Mouse (Mus musculus) heart, postnatal 25 days (tissue): ENCODE data around the gene Lgi4. TPM values are rescaled to one million over a fixed set of nuclear protein-coding genes. Genes with fewer than 3 reads are reported as not detected.

Experiments used
- DNase-seq: peaks from one replicate; pipeline ENCODE4 v3.0.0; 2022; ENCODE audit warnings: low spot score
- intact Hi-C: fragments of 180-260 bp; cut with DNase I; formaldehyde crosslinking; loops from one replicate; pipeline ENCODE4 v1.15.1; 2025
- total RNA-seq, 2 experiments: library from RNA; stranded (reverse); gene quantifications; 2 replicates each; pipeline ENCODE4 v1.2.3; 2021

The Lgi4 gene
- total RNA-seq, 2 experiments from 2014 or later: 2.6 to 4.8 TPM

DNA sequence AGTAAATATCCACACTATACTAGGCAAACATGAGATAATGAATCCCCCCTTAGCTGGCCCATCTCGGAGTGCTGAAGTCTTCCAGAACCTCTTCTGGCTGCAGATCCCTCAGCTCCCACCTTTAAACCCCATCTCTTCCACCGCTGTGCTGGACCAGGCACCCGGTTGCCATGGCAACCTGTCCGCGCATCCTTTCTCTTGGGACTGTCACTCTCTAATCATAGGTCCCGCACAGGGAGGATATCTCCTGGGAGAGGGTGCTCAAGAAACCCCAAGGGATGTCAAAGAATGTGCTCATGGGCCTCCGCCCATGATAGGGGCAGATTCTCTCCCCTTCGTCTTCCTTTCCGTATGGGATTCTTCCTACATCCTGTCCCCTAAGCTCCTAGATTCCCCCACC, 8.2 kb upstream of the Lgi4 start:
- DNase-seq: no peak
- intact Hi-C loops: loop anchor here (5.0 kb wide), 1 partner anchor 79 kb away; the partner anchor contains the start of genes Fam187b and Lsr

DNA sequence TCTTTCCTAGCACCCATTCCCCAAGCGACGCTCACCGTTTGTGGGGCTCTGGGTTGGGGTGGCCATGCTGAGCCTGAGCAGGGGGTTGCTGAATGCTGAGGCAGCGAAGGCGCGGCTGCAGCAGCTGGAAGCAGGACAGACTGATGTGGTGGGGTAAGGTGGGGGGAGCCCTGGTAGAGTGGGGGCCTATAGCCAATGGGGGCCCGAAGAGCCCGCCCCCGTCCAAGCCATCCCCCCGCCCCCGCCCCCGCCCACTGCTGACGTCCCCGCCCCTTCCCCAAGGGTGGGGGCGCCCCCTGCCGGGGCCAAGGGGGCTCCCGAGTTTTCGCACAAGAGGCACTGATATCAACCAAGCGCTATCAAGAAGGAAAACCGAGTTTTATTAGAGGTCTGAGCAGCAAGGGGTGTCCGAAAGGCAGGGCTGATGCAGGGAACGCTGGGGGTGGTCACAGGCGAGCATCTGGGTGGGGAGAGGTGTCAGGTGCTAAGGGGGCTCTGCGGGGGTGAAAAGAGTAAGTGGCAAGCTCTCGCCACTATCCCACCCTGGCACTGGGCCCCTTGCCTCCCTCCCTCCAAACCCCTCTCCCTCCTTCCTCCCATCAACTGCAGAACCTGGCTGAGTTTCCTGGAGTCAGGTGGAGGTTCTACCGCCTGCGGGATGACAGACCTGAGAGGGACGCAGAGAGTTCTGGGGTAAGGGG, 7.7 kb upstream of the Lgi4 start, which contains the start of gene Fxyd7:
Fxyd7 (minus strand) TSS at position 147 of the 701 bp plus-strand sequence.
- intact Hi-C loops: loop anchor here (5.0 kb wide), 1 partner anchor 79 kb away; the partner anchor contains the start of genes Fam187b and Lsr
- DNase-seq: no peak

DNA sequence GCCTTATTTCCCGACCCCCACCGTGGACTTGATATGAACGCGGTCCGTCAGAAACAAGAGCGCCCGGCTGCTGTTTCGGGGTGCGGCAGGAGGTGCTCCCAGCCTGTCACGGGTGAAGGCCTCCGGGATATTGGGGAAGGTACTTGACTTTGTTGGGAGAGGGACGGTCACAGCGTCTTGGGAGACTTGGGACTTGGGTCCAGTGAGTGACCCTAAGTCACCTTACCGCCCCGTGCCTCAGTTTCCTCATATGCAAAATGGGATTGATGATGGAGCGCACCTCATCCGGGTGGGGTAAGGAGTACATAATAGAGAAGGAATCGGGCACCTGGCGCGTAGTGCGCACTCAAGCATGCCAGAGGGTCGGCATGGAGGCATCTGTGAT, 6.9 kb upstream of the Lgi4 start:
- DNase-seq: no peak
- intact Hi-C loops: loop anchor here (5.0 kb wide), 1 partner anchor 80 kb away; the partner anchor contains the start of genes Fam187b and Lsr

DNA sequence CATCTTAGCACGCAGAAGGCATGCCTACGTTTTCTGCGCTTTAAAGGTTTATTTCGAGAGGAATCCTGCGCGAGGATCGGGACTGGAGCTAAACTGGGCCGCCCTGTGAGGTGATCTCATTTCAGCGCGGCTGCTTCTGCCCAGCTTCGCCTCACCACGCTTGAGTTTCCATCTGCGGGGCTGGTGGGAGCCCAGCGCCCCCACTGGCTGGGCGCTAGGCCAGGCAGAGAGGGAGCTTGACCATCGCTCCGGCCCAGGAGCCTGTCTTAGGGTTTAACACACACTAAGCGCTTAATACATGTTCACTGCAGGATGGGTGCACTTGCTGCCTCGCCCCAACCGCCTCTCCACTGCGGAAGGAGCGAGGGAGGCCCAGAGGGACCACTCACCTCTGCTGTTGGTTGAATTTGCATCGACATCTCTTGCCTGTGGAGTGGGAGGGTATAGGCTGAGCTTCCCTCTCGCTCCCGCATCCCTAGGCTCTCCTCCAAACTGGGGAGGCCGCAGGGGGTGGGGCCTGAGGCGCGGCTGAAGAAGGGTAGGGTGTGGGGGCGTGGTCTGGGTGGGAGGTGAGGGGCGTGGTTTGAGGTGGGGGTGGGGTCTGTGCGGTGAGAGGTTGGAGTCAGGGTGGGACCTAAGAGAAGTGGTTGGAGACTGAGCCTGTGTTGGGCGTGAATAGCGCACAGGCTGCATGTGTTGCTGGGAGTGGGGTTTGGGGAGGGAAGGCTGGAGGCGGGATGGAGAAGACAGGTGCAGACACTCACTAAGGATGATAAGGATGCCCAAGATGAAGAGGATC, 6.3 kb upstream of the Lgi4 start:
- intact Hi-C loops: loop anchor here (5.0 kb wide), 1 partner anchor 81 kb away; the partner anchor contains the start of genes Fam187b and Lsr
- no peak for DNase-seq

DNA sequence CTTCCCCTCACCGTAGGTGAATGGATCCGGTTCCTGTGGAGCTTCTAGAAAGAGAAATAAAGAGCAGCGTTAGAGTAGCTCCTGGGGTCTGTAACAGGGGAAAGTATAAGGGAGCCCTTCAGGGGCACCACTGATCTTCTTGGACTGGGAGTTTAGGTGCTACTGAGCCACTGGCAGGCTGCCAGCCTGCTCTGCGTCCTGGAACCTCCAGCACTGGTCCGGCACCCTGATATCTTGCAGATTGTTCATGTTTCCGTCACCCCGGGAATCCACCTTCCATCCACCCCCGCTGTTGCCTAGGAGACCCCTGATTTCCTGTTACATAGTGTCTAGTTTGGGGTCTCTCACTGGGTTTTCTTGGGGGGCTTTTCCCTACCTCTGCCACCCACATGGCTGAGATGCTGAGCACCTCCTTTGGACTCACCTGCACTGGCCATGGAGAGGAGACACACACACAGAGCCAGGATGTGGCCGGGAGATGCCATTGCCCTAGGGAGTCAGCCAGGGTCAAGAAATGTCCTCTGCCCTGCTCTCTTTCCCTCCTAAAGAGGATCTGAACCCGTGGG, 5.2 kb upstream of the Lgi4 start:
- intact Hi-C loops: loop anchor here (5.0 kb wide), 1 partner anchor 82 kb away; the partner anchor contains the start of genes Fam187b and Lsr
- DNase-seq: no peak

DNA sequence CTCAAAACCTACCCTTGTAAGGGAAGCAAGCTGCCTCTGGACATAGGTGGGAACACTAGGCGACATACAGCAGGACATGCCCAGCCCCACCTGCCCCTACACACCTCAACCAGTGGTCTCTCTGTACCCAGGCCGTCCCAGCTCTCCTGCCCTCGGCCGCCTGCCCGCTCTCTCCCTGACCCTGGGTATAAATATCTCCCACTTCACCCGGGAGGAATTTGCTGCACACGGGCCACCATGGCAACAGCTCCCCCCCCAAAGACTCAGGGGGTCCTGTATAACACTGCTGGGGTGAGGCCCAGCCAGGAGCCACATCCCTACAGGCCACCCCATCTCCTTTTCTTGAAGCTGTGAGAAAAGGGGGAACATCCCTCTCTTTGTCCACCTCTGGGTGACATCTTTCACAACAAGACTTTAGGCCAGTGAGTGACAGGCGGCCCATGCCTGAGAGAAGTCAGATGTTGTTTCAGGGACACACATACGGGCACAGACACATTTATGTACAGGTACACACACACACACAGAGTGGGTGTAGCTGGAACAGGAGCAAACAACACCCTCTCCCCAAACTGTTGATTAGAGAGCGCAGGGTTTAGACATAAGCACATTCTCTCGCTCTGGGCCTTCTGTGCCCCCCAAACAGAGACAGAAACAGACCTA, 4.4 kb upstream of the Lgi4 start:
- no peak for DNase-seq
- intact Hi-C loops: loop anchor here (5.0 kb wide), 1 partner anchor 82 kb away; the partner anchor contains the start of genes Fam187b and Lsr

DNA sequence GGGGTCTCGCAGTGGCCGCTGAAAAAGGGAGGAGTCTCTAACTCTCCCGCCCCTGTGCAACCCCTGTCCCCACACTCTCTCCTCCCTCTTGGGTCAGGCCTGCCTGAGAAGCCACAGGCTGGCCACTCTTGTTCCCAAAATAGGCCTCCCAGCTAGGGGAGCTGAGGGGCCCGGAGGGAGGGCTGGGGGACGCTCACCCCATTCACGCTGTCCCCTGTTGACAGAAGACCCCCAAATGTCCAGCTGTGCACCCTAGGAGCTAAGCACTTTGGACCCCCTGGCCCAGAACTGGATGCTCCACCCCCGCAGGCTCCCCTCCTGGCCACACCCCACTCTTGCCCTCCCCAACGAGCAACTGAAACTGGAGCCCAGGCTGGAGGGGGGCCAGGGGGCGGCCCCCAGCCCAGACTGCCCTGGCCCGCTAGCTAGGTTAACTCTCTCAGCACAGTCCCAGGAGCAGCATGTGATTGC, 3.8 kb upstream of the Lgi4 start:
- intact Hi-C loops: no loop called here
- peak; percentile 86 for DNase-seq

DNA sequence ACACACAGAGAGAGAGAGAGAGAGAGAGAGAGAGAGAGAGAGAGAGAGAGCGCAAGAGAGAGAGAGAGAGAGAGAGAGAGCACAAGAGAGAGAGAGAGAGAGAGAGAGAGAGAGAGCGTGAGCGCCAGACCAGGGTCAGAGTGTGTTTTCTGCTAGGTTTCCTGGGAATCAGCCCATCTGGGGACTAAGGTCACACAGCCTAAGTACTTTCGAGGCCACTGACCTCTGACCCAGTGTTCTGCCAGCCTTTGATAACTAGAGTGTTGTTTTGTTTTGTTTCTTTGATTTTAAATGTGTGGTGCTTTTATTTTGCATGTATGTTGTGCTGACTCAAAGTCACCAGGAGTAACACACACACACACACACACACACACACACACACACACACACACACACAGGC, 3.3 kb upstream of the Lgi4 start:
- no peak for DNase-seq
- intact Hi-C loops: no loop called here

DNA sequence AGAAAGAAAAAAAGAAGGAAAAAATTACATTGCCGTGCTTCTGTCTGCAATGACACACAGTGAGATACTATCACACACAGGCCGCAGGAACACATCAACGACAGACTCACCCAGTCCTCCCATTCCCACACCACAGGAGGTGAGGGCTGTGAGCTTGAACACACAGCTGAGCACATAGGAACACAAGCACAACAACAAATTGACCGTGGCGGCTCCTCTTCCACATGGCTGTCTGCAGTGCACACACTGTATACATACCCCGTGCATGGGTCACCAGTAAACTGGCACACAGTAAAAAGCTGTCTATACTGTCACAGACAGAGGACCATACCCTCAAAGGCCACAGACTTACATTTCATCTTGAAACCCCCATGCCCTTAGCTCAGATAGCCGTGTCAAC, 2.7 kb upstream of the Lgi4 start:
- intact Hi-C loops: no loop called here
- no peak for DNase-seq

DNA sequence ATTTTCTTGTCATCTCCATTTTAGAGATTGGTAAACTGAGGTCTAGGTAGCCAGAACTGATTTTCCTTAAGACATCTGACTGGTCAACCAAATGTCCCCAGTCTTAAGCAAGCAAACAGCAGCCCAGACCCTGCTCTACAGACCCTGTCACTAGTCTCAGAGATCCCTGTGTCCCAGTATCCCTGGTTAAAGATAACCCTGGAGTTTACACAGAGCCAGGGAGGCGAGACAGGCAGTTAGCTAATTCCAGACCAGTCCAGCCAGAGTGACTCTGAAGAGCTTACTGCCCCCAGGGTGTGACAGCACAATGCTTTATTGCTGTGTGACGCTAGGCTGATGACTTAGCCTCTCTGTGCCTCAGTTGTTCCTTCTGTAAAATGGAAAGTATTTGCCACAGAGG, 2.1 kb upstream of the Lgi4 start, which contains the start of gene Fxyd1:
Fxyd1 (minus strand) TSS at position 129 of the 400 bp plus-strand sequence.
- intact Hi-C loops: no loop called here
- no peak for DNase-seq

DNA sequence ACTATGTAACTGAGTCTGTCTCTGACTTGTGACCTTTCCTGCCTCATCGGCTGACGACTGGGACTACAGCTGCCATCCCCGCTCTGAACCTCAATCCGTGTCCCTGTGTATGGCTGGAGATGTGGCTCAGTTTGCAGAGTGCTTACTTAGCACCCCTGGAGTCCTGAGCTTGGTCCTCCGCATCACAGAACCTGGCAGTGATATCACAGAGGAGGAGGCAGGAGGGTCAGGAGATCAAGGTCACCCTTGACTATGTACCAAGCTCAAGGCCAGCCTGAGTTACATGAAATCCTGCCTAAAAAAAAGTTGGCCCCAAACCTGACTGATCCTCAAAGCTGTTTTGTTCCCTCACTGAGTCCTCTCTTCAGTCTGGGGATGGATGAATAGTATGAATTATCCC, 1.4 kb upstream of the Lgi4 start:
- intact Hi-C loops: loop anchor here (2.0 kb wide), 1 partner anchor 21 kb away; no protein-coding TSS in a partner anchor
- DNase-seq: no peak

DNA sequence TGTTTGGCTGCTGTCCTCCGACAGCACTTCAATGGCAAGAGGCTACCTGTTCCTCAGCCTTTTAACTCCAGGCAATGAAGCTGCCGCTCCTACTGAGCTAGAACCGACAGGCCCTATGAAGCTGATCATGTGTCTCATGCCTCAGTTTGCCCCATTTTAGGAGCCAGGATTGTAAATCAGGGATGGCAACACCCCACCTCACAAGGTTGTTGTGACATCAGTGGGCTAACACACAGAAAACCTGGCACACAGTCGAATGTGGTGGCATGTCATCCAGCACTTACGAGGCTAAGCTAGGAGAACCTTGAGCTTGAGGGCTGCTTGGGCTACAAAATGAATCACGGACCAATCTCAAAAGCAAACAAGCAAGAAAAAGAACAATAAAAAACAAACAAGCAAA, 931 bp upstream of the Lgi4 start:
- intact Hi-C loops: loop anchor here (2.0 kb wide), 1 partner anchor 21 kb away; no protein-coding TSS in a partner anchor
- no peak for DNase-seq

DNA sequence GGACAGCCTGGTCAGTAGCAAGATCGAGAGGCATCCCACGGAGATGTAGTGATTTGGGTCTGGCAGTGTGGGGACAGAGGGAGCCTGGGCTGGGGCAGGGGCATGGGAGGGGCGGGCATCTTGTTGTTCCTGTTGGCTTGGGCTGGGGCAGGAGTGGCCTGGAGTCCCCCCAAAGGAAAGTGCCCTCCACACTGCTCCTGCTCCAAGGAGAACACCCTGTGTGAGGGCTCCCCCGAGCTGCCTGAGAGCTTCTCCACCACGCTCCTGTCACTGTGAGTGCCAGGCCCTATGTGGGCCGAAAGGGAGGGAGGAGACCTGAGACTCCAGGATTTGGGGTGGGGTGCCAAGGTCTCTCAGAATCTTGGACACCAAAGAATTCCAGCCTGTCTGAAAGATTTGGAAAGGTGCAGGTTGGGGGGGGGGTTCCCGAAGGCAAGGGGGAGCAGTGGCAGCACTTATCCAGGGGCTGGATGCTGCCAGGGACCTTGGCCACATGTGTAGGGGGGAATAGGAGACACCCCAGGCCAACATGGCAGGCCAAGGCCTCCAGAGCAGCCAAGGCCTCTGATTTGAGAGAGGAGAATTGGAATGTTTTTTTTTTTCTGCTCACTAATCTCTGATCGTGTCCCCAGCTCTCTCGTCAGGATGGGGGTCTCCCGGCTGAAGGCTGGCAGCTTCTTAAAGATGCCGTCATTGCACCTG, 928 bp downstream of the Lgi4 start:
- intact Hi-C loops: loop anchor here (1.0 to 5.0 kb wide), 3 partner anchors 19 to 117 kb away; no protein-coding TSS in a partner anchor
- no peak for DNase-seq

DNA sequence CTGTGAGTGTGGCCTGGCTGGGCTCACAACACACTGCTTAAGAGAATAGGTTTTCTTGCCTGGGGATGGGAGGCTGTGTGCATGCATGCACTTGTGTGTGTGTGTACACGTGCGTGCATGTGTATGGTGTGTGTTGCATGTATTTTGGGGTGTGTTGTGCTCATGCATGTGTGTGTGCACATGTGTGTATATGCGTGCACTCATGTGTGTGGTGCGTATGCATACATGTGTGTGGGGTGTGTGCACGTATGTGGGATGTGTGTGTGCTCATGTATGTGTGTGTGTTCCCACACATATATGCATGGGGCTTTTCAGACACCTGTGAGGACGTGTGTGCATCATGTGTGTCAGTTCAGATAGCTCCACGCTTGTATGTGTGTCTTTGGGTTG, 1.5 kb downstream of the Lgi4 start:
- no peak for DNase-seq
- intact Hi-C loops: loop anchor here (5.0 kb wide), 1 partner anchor 117 kb away; no protein-coding TSS in a partner anchor

DNA sequence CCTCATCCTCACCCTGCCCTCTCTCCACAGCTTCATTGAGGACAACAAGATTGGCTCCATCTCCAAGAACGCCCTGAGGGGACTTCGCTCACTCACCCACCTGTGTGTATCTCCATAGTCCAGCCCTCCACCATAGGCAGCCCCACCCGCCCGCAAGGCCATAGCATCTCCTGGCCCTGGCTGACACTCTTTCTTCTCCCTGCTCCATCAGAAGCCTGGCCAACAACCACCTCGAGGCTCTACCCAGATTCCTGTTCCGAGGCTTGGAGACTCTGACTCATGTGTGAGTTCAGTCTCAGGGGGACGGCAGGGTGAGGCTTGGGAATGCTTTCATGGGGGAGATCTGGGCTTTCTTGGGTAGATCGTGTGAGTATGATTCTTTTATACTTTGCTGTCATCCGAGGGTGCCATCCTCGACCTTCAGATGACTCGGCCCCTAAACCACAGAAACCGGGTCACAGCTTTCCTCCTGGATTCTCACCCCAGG, 4.0 kb downstream of the Lgi4 start:
- intact Hi-C loops: loop anchor here (5.0 kb wide), 1 partner anchor 114 kb away; no protein-coding TSS in a partner anchor

DNA sequence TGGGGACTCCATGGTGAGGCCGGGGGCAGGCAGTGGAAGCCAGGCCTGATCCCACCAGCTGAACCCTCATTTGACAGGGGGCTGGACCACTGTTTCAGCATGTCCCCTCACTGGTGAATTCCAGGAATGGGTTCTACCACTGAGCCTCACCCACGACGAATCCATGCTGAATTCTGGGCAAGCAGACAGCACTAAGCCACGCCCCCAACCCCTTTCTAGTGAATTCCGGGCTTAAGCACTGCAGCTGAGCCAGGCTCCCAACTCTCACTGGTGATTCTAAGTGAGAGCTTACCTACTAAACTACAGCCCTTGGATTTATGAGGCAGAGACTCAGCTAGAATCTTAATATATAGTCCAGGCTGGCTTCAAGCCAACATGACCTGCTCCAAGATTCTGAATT, 8.7 kb downstream of the Lgi4 start:
- intact Hi-C loops: no loop called here
- DNase-seq: no peak

More for the DNA sequence above, 4.0 kb downstream of the Lgi4 start:
- DNase-seq: no peak

DNA sequence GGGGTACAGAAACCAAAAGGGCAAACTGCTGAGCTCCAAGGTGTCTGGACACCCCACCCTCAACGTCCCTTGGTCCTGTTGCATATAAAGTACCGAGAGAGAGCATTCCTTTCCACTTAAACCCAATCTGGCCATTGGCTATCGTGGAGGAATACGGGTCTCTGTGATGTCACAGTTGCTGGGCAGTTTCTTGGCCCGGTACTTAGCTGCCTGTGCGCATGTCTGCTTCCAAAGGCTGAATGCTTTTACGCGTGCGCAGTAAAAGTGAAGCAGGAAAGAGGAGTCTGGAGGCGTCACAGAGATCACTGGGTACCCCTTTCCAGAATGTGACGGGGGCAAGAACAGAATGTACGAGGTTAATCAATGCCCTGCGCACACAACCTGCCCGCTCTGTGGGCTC, 10.3 kb downstream of the Lgi4 start:
- DNase-seq: no peak
- intact Hi-C loops: no loop called here

DNA sequence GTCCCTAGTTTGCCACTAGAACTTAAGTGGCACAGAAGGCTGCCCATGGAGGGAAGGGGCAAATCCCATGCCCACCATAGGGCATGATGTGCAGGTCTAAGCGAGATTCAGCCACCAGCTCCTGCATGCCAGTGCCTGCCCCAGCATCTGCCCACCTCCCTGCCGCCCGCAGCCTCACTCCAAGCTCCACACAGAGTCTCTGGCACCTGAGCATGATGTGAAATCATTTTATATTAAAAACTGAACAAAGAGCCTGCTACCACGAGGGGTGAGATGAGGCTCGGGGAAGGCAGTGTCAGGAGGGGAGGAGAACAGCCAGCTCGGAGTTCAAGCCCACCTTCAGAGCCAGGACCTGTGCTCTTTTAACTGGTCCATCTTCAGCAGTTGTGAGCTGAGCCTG, 11.2 kb downstream of the Lgi4 start:
- no peak for DNase-seq
- intact Hi-C loops: no loop called here

DNA sequence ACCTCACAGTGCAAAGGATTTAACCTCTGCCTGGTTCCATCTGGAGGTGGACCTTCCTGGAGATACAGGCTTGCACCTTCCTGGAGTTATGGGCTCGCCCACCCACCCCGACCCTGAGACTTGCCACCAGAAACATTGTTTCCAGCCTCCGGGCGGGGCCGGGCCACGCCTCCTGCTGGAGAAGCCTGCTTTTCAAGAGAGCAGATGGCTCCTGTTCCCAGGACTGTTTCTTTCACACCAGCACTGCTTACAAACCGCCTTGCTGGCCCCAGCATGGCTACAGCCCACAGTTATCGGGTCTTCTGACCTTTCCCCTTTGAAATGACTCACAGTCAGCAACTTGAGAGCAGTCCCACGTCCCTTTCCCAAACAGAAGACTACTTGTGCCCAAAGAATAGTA, 13.2 kb downstream of the Lgi4 start:
- intact Hi-C loops: no loop called here
- no peak for DNase-seq
